Mouse (Mus musculus) CH12.LX (cell line): ENCODE data around the gene March1.

Experiments used
- BHLHE40 ChIP-seq: IDR thresholded peaks from 2 replicates; pipeline ENCODE4 v1.6.1; 2011; ENCODE audit warnings: mild to moderate bottlenecking, low read depth, low read length, improper control_type of control experiment
- CHD1 ChIP-seq: IDR thresholded peaks from 2 replicates; pipeline ENCODE4 v1.6.1; 2012; ENCODE audit warnings: low read depth, low read length, improper control_type of control experiment, inconsistent platforms
- CHD2 ChIP-seq: IDR thresholded peaks from 2 replicates; pipeline ENCODE4 v1.6.1; 2011; ENCODE audit warnings: low read length, improper control_type of control experiment
- CTCF ChIP-seq, 2 experiments: IDR thresholded peaks in 1 of 2; conservative IDR thresholded peaks in 1 of 2; 2 replicates each; pipeline ENCODE4 v1.5.1; 2011 to 2012; ENCODE audit warnings: low read depth in 2 of 2, low read length in 2 of 2, improper control_type of control experiment in 1 of 2, inconsistent platforms in 1 of 2, mild to moderate bottlenecking in 1 of 2, moderate library complexity in 1 of 2
- EP300 ChIP-seq: IDR thresholded peaks from 2 replicates; pipeline ENCODE4 v1.6.1; 2011; ENCODE audit warnings: low read length, improper control_type of control experiment
- ETS1 ChIP-seq: conservative IDR thresholded peaks from 2 replicates; pipeline ENCODE4 v1.6.1; 2012; ENCODE audit warnings: low read depth, mild to moderate bottlenecking, inconsistent platforms, low read length, improper control_type of control experiment, moderate library complexity
- MEF2A ChIP-seq: IDR thresholded peaks from 2 replicates; pipeline ENCODE4 v1.6.1; 2014; ENCODE audit warnings: low read depth, mild to moderate bottlenecking, inconsistent platforms, low read length, improper control_type of control experiment, borderline replicate concordance
- SIN3A ChIP-seq: IDR thresholded peaks from 2 replicates; pipeline ENCODE4 v1.6.1; 2012; ENCODE audit warnings: low read length, improper control_type of control experiment, inconsistent platforms
- UBTF ChIP-seq: IDR thresholded peaks from 2 replicates; pipeline ENCODE4 v1.6.1; 2012; ENCODE audit warnings: low read depth, mild to moderate bottlenecking, inconsistent platforms, low read length, improper control_type of control experiment, moderate library complexity
- USF1 ChIP-seq: IDR thresholded peaks from 2 replicates; pipeline ENCODE4 v1.6.1; 2014; ENCODE audit warnings: low read depth, mild to moderate bottlenecking, inconsistent platforms, low read length, improper control_type of control experiment

GRCm38 (mm10) chr8:66410080-66410615 is 792.4 kb downstream of the March1 start:
- no peak for TF ChIP-seq ETS1
- no peak for TF ChIP-seq MEF2A
- TF ChIP-seq EP300 = no peak; the same call in 1 of the 2 replicates
- TF ChIP-seq BHLHE40 = peak; percentile 76
- TF ChIP-seq SIN3A = no peak
- TF ChIP-seq CHD2 = no peak
- no peak for TF ChIP-seq CHD1
- no peak for TF ChIP-seq UBTF
- TF ChIP-seq CTCF (conservative IDR thresholded peaks at IDR 0.05 in 1 of 2, IDR thresholded peaks at IDR 0.05 in 1 of 2; ENCODE audit: low read depth in 2 of 2, low read length in 2 of 2) = no peak
- TF ChIP-seq USF1 = no peak
